Mouse (Mus musculus) cerebellum, adult 2 months (tissue): ENCODE measurements at regions not wholly inside any gene's neighbourhood (a gene's known extent, or its start where the extent isn't known, plus 50 kb on each side); places are given as distances from the start of the nearest gene placed in this dataset.

Experiments
- CTCF ChIP-seq: fragments of 200-500 bp; IDR thresholded peaks from 2 replicates; pipeline ENCODE4 v1.5.1; 2011; ENCODE audit warnings: low read depth, mild to moderate bottlenecking, control low read depth, low read length, moderate library complexity, borderline replicate concordance; ENCODE audit not compliant: insufficient read depth
- POLR2A ChIP-seq: fragments of 200-500 bp; IDR thresholded peaks from 2 replicates; pipeline ENCODE4 v1.6.1; 2011; ENCODE audit warnings: low read length, control low read depth, borderline replicate concordance; ENCODE audit not compliant: insufficient read depth

DNA sequence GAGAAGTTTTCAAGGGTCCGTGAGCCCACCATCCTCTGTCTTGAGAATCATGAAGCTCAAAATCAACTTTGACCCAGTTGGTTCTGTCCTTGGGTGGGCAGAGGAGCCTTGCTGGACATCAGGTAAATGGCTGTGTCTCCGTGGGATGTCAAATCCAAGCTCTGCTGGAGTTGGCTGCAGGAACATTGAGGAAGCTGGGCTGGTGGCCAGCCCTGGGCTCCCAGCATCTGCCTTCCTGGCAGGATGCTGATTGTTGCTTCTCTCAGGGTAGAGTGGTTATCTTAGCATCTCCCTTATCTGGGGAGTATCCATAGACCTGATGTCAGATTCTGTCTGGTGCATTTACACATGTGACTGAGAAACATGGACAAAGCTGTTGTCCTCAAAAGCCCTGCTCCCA is 353.3 kb downstream of the Ajap1 start:
- TF ChIP-seq POLR2A (no peak), CTCF (no peak)
